Mouse (Mus musculus) intestine, embryonic 16.5 days (tissue): ENCODE measurements around the gene Fign. TPM values are rescaled to one million over a fixed set of nuclear protein-coding genes. Genes with fewer than 3 reads are reported as not detected.
A peak's percentile ranks its signal among the peaks of the same experiment; 100 is the strongest.

Experiments used
- ATAC-seq: fragments of 200-750 bp; cut with Nextera tagmentation; 2 replicates; pipeline ENCODE4 v1.8.0; 2017; ENCODE audit warnings: moderate TSS enrichment, moderate library complexity
- H3K27ac ChIP-seq: fragments of 300-500 bp; sonication (generic); 2 replicates; pipeline ENCODE4 v1.5.1; 2014; ENCODE audit warnings: mild to moderate bottlenecking, low read length
- H3K27me3 ChIP-seq: fragments of 300-500 bp; sonication (generic); replicated peaks from 2 replicates; pipeline ENCODE4 v1.6.1; 2014; ENCODE audit warnings: low read length, control low read depth, mixed read lengths; ENCODE audit not compliant: control insufficient read depth, insufficient read depth
- H3K36me3 ChIP-seq: fragments of 300-500 bp; sonication (generic); 2 replicates; pipeline ENCODE4 v1.6.1; 2014; ENCODE audit warnings: low read length, control low read depth; ENCODE audit not compliant: control insufficient read depth, insufficient read depth
- H3K4me1 ChIP-seq: fragments of 300-500 bp; sonication (generic); 2 replicates; pipeline ENCODE4 v1.6.1; 2014; ENCODE audit warnings: low read length, control low read depth, mixed read lengths; ENCODE audit not compliant: control insufficient read depth, insufficient read depth
- H3K4me2 ChIP-seq: fragments of 300-500 bp; sonication (generic); 2 replicates; pipeline ENCODE4 v1.6.1; 2014; ENCODE audit warnings: low read depth, low read length, control low read depth
- H3K4me3 ChIP-seq: fragments of 300-500 bp; sonication (generic); 2 replicates; pipeline ENCODE4 v1.5.1; 2014; ENCODE audit warnings: mild to moderate bottlenecking, low read length
- H3K9ac ChIP-seq: fragments of 300-500 bp; sonication (generic); 2 replicates; pipeline ENCODE4 v1.6.1; 2014; ENCODE audit warnings: low read depth, low read length
- H3K9me3 ChIP-seq: fragments of 300-500 bp; sonication (generic); 2 replicates; pipeline ENCODE4 v1.6.1; 2016; ENCODE audit warnings: low read length, control low read depth; ENCODE audit not compliant: control insufficient read depth
- WGBS: fragments of 180-500 bp; shearing (Covaris S2); extraction: QIAGEN DNeasy Blood & Tissue Kit; methylation state at CpG from one replicate; pipeline ENCODE4 v1.1.7; 2014; 5-methylcytosine and 5-hydroxymethylcytosine counted together
- polyA plus RNA-seq: library from polyadenylated mRNA; unstranded; fragments of >200 nt; fragmentation: Nextera tagmentation; extraction: Ambion mirVana; gene quantifications from 2 replicates; pipeline ENCODE4 v1.2.1, GENCODE M21; 2015

Gene Fign
- polyA plus RNA-seq, 1 experiment from 2014 or later = 2.5 TPM

DNA sequence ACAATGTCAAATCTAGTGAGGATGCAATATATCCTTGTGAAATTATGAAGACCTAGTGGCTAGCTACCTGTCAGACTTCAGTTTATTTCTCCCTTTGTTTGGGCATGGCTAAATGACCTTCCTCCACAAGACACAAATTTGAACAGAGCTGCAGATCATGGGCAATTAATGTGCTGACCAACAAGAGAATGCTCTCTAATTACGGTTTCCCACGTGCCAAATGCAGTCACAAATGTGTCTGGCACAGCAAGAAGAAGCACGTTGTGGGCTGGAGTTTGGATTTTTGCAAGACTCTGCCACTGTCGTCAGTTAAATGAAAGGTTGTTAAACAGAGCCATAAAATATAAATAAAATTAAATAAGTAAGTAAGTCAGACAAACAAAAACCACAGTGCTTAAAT, 25.7 kb downstream of the Fign start:
- no peaks in the 10 kb centered on the region for H3K9me3 ChIP-seq
- WGBS = 48% methylated on average over 4 of the region's 4 CpGs
- no peaks in the 10 kb centered on the region for H3K27me3 ChIP-seq
- no peaks in the 10 kb centered on the region for H3K4me1 ChIP-seq
- H3K4me3 ChIP-seq = no peak overlapping the region
- no peak for ATAC-seq
- H3K9ac ChIP-seq = no peak overlapping the region
- H3K36me3 ChIP-seq = no peaks in the 10 kb centered on the region
- no peak overlapping the region for H3K4me2 ChIP-seq
- no peak overlapping the region for H3K27ac ChIP-seq

DNA sequence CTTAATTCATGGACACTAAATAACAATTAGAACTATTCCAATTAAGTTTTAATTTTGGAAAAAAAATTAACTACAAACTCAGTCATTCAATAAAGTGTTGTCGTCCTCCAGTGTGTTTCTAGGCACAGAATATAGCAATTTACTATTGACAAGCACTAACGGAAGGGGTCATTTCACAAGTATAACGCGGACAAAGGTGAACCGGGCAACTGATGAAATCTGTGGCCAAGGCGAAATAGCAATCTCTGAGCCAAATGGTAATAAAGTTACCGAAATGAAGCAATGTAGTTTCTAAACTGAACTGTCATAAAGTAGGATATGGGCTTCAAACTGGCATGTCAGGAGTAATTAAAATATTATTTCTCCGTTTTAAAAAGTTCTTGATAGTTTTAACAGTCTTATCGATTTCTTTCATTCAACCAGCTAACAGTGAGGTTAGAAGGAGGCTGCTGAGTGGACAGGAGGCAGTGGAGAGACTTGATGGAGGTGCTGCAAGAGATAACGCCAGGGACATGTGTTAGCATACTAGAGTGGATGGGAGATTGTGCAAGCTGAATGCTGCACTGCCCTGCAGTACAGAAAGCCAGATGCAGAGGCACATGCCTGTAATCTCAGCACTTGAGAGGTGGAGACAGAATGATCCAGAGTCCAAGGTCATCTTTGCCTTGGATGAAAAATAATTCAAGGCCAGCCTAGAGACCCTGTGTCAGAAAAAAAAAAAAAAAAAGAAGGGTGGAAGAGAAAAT, 27.7 kb downstream of the Fign start:
- H3K36me3 ChIP-seq = no peaks in the 10 kb centered on the region
- 86% methylated on average over 10 of the region's 10 CpGs for WGBS
- no peak overlapping the region for H3K27ac ChIP-seq
- no peaks in the 10 kb centered on the region for H3K4me1 ChIP-seq
- ATAC-seq = 0 out of 2 replicates have a peak, but pooled peaks have one; percentile 42
- H3K4me3 ChIP-seq = no peak overlapping the region
- no peak overlapping the region for H3K4me2 ChIP-seq
- H3K9ac ChIP-seq = no peak overlapping the region
- H3K9me3 ChIP-seq = no peaks in the 10 kb centered on the region
- no peaks in the 10 kb centered on the region for H3K27me3 ChIP-seq

DNA sequence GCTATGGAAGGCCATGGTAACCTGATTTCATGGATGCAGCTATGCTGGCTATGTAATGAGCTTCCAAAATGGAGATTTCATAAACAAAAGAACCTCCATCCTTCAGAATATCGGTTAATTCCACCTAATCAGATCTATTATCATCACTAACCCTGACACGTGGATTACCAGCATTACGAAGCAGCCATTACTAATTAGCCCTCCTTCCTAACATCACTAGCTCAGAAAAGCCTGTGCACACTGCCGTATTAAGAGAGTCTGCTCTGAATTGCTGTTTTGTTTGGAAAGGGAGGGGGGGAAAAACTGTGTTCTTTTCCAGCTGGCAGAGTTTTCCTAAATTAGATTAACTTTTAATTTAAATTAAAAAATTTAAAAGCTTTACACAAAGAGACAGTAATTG, 32.3 kb downstream of the Fign start:
- Histone ChIP-seq H3K4me3 (no peak overlapping the region), H3K27ac (no peak overlapping the region), H3K36me3 (no peaks in the 10 kb centered on the region), H3K9ac (no peak overlapping the region), H3K9me3 (no peaks in the 10 kb centered on the region), H3K27me3 (no peaks in the 10 kb centered on the region), H3K4me1 (no peaks in the 10 kb centered on the region), H3K4me2 (no peak overlapping the region)
- ATAC-seq = no peak
- 79% methylated on average over 4 of the region's 4 CpGs for WGBS

DNA sequence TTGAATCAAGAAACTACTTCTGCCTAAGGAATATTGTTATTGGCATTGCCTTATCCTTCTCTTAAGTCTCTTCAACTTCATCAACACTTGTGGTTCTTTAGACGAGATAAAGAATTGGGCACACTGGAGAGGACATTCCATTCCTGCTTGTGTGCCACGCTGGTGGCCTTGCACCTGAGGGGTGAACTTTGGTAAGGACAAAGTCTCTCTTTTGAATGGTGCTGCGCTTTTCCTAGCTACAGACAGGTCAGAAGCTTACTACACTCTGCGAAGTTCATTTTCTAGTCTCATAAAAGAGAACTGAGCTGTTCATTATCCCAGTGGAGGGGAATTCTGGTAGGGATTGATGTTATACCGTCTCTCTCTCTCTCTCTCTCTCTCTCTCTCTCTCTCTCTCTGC, 38.4 kb downstream of the Fign start:
- ATAC-seq = no peak
- H3K4me2 ChIP-seq = no peak overlapping the region
- no peak overlapping the region for H3K9ac ChIP-seq
- no peaks in the 10 kb centered on the region for H3K9me3 ChIP-seq
- WGBS = 76% methylated on average over 5 of the region's 5 CpGs
- H3K4me1 ChIP-seq = no peaks in the 10 kb centered on the region
- no peaks in the 10 kb centered on the region for H3K36me3 ChIP-seq
- H3K27me3 ChIP-seq = no peaks in the 10 kb centered on the region
- no peak overlapping the region for H3K4me3 ChIP-seq
- no peak overlapping the region for H3K27ac ChIP-seq

DNA sequence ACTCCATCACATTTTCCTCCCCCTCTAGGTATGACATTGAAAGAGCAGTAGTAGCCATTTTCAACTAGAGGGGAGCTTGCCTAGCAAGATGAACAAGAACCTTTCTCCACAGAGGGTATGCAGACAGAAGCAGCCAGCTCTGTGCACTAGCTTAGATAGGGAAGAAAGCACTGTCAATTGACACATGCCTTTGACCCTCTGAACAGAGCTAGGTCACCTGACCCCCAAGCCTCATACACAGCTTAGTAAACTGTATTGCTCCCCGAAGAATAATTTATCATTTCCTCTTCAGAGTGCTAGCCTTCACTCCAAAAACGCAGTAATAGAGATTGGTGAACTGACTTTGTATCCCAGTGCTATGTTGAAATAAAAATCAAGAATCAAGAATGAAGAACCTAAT, 49.7 kb downstream of the Fign start:
- no peak for ATAC-seq
- H3K4me2 ChIP-seq = no peak overlapping the region
- H3K27me3 ChIP-seq = no peaks in the 10 kb centered on the region
- H3K4me3 ChIP-seq = no peak overlapping the region
- H3K9me3 ChIP-seq = no peaks in the 10 kb centered on the region
- H3K27ac ChIP-seq = no peak overlapping the region
- H3K9ac ChIP-seq = no peak overlapping the region
- no peaks in the 10 kb centered on the region for H3K36me3 ChIP-seq
- no peaks in the 10 kb centered on the region for H3K4me1 ChIP-seq
- WGBS = 65% methylated on average over 2 of the region's 2 CpGs

DNA sequence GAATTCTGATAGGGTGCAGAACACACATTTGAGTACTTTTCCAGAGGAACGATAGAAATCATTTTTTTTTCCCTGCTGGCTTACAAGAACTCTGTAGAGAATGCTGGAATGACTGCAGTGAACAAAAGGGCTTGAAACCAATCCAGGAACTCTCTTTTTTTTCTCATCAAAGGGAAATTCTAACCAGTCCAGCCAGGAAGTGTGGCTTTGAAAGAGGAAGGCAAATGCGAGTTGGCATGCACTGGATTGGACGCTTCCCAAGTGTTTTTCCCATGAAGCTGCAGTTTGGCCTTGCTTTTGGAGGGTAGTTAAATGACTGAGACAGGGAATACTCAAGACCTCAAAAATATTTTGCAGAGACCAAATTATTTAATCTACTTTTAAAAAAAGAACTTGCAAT, 54.7 kb downstream of the Fign start:
- no peaks in the 10 kb centered on the region for H3K9me3 ChIP-seq
- 62% methylated on average over 3 of the region's 3 CpGs for WGBS
- no peaks in the 10 kb centered on the region for H3K4me1 ChIP-seq
- H3K4me3 ChIP-seq = no peak overlapping the region
- H3K9ac ChIP-seq = no peak overlapping the region
- no peak for ATAC-seq
- H3K27ac ChIP-seq = no peak overlapping the region
- H3K27me3 ChIP-seq = no peaks in the 10 kb centered on the region
- no peak overlapping the region for H3K4me2 ChIP-seq
- no peaks in the 10 kb centered on the region for H3K36me3 ChIP-seq

DNA sequence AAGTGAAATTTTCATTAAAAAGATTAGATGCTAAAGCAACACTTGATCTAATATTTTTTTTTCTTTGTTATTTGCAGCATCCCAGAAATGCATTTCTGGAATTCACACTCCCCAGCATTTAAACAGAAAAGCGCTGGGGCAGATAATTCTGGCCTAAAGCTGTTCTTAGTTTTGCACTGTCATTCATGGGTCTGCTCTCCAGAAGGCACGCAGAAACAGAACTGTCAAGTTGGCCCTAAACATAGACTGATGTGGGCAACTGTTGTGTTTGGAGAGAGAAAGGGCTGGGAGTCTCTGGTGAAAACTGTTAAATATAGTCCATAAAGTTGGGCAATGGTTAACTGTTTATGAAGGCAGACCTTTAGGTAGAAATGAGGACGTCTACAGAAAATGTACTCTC, 62.4 kb downstream of the Fign start:
- Histone ChIP-seq H3K4me3 (no peak overlapping the region), H3K9me3 (no peaks in the 10 kb centered on the region), H3K27ac (no peak overlapping the region), H3K27me3 (no peaks in the 10 kb centered on the region), H3K4me2 (no peak overlapping the region), H3K9ac (no peak overlapping the region), H3K4me1 (no peaks in the 10 kb centered on the region), H3K36me3 (no peaks in the 10 kb centered on the region)
- 53% methylated on average over 3 of the region's 3 CpGs for WGBS
- ATAC-seq = no peak

DNA sequence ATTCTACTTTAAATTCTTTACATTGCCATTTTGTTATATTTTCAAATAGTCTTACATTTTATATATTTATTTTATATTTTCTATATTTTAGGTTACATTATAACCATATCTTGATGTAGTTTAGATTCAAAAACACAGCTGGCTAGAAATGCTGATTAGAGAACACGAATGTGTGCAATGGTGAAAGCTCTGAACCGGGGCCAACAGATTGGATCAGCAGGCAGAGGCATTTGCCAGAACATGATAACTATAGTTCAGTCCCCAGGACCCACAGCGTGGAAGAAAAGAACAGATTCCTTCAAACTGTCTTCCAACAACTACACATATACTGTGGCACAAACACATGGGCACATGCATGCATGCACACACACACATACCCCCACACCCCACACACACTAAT, 64.0 kb downstream of the Fign start:
- H3K27me3 ChIP-seq = no peaks in the 10 kb centered on the region
- H3K36me3 ChIP-seq = no peaks in the 10 kb centered on the region
- no peak overlapping the region for H3K9ac ChIP-seq
- no peak overlapping the region for H3K27ac ChIP-seq
- H3K4me3 ChIP-seq = no peak overlapping the region
- H3K4me2 ChIP-seq = no peak overlapping the region
- H3K9me3 ChIP-seq = no peaks in the 10 kb centered on the region
- H3K4me1 ChIP-seq = no peaks in the 10 kb centered on the region
- no peak for ATAC-seq
- 81% methylated on average over 3 of the region's 3 CpGs for WGBS

DNA sequence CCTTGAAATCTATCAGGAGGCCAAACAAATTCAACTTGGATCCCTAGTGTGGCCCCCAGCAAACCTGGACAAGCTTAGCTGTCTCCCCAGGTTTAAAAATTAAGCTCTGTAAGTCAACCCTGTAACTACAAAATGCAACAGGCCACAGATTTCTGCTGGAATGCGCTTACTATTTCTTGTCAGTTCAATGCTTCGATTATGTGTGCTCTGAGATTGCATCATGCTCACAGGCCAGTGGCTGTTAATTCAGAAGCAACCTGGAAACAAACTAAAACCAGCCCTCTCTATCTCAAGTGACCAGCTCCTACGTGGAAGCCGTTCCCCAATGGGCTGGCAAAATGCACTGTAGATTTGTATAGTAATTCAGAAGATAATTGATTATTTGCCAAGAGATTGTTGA, 71.9 kb downstream of the Fign start:
- Histone ChIP-seq H3K9me3 (no peaks in the 10 kb centered on the region), H3K4me2 (no peak overlapping the region), H3K27ac (no peak overlapping the region), H3K27me3 (no peaks in the 10 kb centered on the region), H3K36me3 (no peaks in the 10 kb centered on the region), H3K4me1 (no peaks in the 10 kb centered on the region), H3K4me3 (no peak overlapping the region), H3K9ac (no peak overlapping the region)
- WGBS = 77% methylated on average over 4 of the region's 4 CpGs
- no peak for ATAC-seq
